Mouse (Mus musculus) midbrain, postnatal 0 days (tissue): ENCODE results near the gene Gm14403. TPM values are rescaled to one million over a fixed set of nuclear protein-coding genes. Genes with fewer than 3 reads are reported as not detected.
"Not testable (repeated sequence)": the region's sequence is repeated elsewhere in the genome, so short reads cannot be mapped to it uniquely, and the experiment has no call there.

ENCODE experiments used
- ATAC-seq: fragments of 200-750 bp; cut with Nextera tagmentation; 2 replicates; pipeline ENCODE4 v1.8.0; 2017; ENCODE audit warnings: moderate number of reproducible peaks, mild to moderate bottlenecking, moderate TSS enrichment, moderate library complexity; ENCODE audit not compliant: low FRiP score
- DNase-seq: peaks from one replicate; pipeline ENCODE4 v3.0.0-alpha.2; 2015; ENCODE audit warnings: low spot score
- H3K27ac ChIP-seq: fragments of 300-500 bp; sonication (generic); 2 replicates; pipeline ENCODE4 v1.5.1; 2014; ENCODE audit warnings: low read depth, mild to moderate bottlenecking, low read length, mixed read lengths
- H3K27me3 ChIP-seq: fragments of 300-500 bp; sonication (generic); 2 replicates; pipeline ENCODE4 v1.6.1; 2014; ENCODE audit warnings: low read length, control low read depth, mixed read lengths; ENCODE audit not compliant: insufficient read depth
- H3K36me3 ChIP-seq: fragments of 300-500 bp; sonication (generic); 2 replicates; pipeline ENCODE4 v1.6.1; 2014; ENCODE audit warnings: low read length, control low read depth, mixed read lengths; ENCODE audit not compliant: insufficient read depth
- H3K4me1 ChIP-seq: fragments of 300-500 bp; sonication (generic); 2 replicates; pipeline ENCODE4 v1.6.1; 2014; ENCODE audit warnings: mild to moderate bottlenecking, control low read depth, antibody characterized with exemption, low read length, mixed read lengths; ENCODE audit not compliant: insufficient read depth
- H3K4me2 ChIP-seq: fragments of 300-500 bp; sonication (generic); 2 replicates; pipeline ENCODE4 v1.6.1; 2014; ENCODE audit warnings: low read depth, mild to moderate bottlenecking, low read length, mixed read lengths; ENCODE audit not compliant: poor library complexity, severe bottlenecking
- H3K4me3 ChIP-seq: fragments of 300-500 bp; sonication (generic); 2 replicates; pipeline ENCODE4 v1.5.1; 2014; ENCODE audit warnings: low read depth, mild to moderate bottlenecking, low read length, moderate library complexity
- H3K9ac ChIP-seq: fragments of 300-500 bp; sonication (generic); replicated peaks from 2 replicates; pipeline ENCODE4 v1.6.1; 2014; ENCODE audit warnings: mild to moderate bottlenecking, low read length, moderate library complexity, mixed read lengths; ENCODE audit not compliant: poor library complexity, severe bottlenecking
- H3K9me3 ChIP-seq: fragments of 300-500 bp; sonication (generic); 2 replicates; pipeline ENCODE4 v1.6.1; 2016; ENCODE audit warnings: low read length, control low read depth
- CTCF ChIP-seq: IDR thresholded peaks from 2 replicates; pipeline ENCODE4 v1.5.1; 2016; ENCODE audit warnings: antibody characterized with exemption, mild to moderate bottlenecking
- WGBS: fragments of 180-500 bp; shearing (Covaris S2); extraction: QIAGEN DNeasy Blood & Tissue Kit; methylation state at CpG from one replicate; pipeline ENCODE4 v1.1.7; 2014; 5-methylcytosine and 5-hydroxymethylcytosine counted together
- polyA plus RNA-seq: library from polyadenylated mRNA; unstranded; fragments of >200 nt; fragmentation: Nextera tagmentation; extraction: Ambion mirVana; gene quantifications from 2 replicates; pipeline ENCODE4 v1.2.1, GENCODE M21; 2015
- total RNA-seq: library from RNA; depleted of rRNA; stranded (reverse); fragments of >200 nt; gene quantifications from 2 replicates; pipeline ENCODE4 v1.2.3, GENCODE M21; 2014

Gene Gm14403
- total and polyA plus RNA-seq, 2 experiments from 2014 or later, result 1.8 to 3.6 TPM

DNA sequence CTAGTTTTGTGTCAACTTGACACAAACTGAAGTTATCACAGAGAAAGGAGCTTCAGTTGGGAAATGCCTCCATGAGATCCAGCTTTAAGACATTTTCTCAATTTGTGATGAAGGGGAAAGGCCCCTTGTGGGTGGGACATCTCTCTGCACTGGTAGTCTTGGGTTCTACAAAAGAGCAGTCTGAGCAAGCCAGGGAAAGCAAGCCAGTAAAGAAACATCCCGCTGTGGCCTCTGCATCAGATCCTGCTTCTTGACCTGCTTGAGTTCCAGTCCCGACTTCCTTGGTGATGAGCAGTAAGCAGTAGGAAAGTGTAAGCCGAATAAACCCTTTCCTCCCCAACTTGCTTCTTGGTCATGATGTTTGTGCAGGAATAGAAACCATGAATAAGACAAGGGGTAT lies 14.0 kb downstream of the Gm14403 start:
- H3K4me3 ChIP-seq, ATAC-seq, H3K9ac ChIP-seq, H3K4me2 ChIP-seq, H3K27ac ChIP-seq, H3K9me3 ChIP-seq, H3K4me1 ChIP-seq, DNase-seq, H3K36me3 ChIP-seq, H3K27me3 ChIP-seq: not testable (repeated sequence)
- 91% methylated on average over 3 of the region's 3 CpGs for WGBS

GRCm38 (mm10) chr2:177513991-177514479 lies 16.0 kb downstream of the Gm14403 start:
- 86% methylated on average over 4 of the region's 4 CpGs for WGBS
- H3K9me3 ChIP-seq, H3K4me1 ChIP-seq, H3K36me3 ChIP-seq, H3K4me2 ChIP-seq, H3K9ac ChIP-seq, H3K27ac ChIP-seq, ATAC-seq, DNase-seq, H3K4me3 ChIP-seq, H3K27me3 ChIP-seq: not testable (repeated sequence)

DNA sequence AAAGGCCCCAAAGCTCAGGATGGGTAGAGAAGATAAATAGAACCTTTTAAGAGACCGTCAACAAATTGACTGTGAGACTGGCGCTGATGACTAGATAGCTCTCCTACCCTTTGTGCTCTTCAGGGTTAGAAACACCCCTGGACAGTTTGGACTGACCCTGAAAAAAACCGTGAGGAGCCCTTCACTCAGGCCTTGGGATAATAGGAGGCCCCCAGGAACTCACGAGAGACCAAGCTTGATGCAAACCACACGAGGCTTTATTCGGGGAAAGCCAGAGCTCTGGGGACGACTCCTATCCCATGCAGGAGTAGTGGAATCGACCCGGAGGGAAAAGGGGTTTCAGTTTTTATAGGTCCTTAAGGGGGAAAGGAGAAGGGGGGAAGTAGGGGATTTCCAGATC lies 19.7 kb downstream of the Gm14403 start:
- not testable (repeated sequence) for ATAC-seq, DNase-seq, H3K9ac ChIP-seq, H3K36me3 ChIP-seq, H3K27ac ChIP-seq, H3K27me3 ChIP-seq, H3K9me3 ChIP-seq, H3K4me3 ChIP-seq, H3K4me2 ChIP-seq, H3K4me1 ChIP-seq
- 85% methylated on average over 9 of the region's 9 CpGs for WGBS

- not testable (repeated sequence) for H3K27ac ChIP-seq, H3K36me3 ChIP-seq, DNase-seq, H3K4me3 ChIP-seq, H3K4me2 ChIP-seq, ATAC-seq, H3K9me3 ChIP-seq, H3K4me1 ChIP-seq, H3K27me3 ChIP-seq, H3K9ac ChIP-seq
- 89% methylated on average over 7 of the region's 7 CpGs for WGBS
Observed at GRCm38 (mm10) chr2:177518354-177518753, 20.3 kb downstream of the Gm14403 start.

DNA sequence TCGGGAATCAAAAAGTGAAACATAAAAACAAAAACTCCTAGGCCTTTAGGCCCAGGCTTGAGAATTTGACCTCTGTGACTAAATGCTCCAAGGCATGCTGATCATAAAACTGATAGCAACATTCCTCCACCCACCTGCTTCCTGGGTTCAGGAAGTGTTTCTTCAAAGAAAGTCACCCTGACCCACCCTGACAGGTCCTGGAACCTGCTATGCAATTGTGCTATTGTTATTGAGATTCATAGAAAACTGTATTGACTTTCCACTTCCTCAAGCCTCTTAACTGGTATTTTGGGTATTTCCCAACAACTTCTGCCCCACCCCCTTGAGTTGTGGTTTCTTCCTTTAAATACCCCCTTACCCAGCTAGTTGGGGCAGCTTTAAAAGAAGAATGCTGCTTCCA lies 20.9 kb downstream of the Gm14403 start:
- not testable (repeated sequence) for H3K27ac ChIP-seq, H3K9ac ChIP-seq, DNase-seq, H3K4me1 ChIP-seq, ATAC-seq, H3K4me3 ChIP-seq, H3K4me2 ChIP-seq, H3K27me3 ChIP-seq, H3K9me3 ChIP-seq, H3K36me3 ChIP-seq
- WGBS, result 82% methylated on average over 1 of the region's 1 CpGs

DNA sequence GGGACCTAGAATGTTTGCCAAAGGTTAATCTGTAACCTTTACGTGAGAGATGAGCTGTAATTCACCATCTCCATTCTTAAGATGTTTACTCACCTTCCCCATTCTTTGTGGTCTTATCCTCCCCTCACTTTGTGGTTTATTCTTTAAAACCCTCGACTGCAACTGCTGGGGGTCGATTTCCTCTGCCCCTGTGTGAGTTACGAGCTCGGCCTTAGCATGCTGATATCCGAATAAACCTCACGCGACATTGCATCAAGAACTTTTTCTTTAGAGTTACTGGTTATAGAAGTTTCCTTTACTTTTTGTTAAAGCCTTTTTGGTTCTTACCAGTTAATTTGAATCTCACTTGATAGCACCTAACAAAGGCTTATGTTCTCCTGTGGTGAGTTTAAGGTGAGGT lies 22.0 kb downstream of the Gm14403 start:
- no peaks in the 10 kb centered on the region for H3K27me3 ChIP-seq
- no peaks in the 10 kb centered on the region for H3K4me1 ChIP-seq
- H3K4me2 ChIP-seq, result no peak overlapping the region
- no peak overlapping the region for H3K9ac ChIP-seq
- DNase-seq (no peak), ATAC-seq (no peak)
- no peaks in the 10 kb centered on the region for H3K36me3 ChIP-seq
- H3K4me3 ChIP-seq, result no peak overlapping the region
- 80% methylated on average over 8 of the region's 8 CpGs for WGBS
- 0 out of 2 replicates have a peak, but pooled peaks cover 2% of the 10 kb centered on the region for H3K9me3 ChIP-seq
- no peak for TF ChIP-seq CTCF
- H3K27ac ChIP-seq, result no peak overlapping the region
